Mouse (Mus musculus) forebrain, postnatal 0 days (tissue): ENCODE measurements around the gene Amigo2. TPM values are rescaled to one million over a fixed set of nuclear protein-coding genes. Genes with fewer than 3 reads are reported as not detected.

Source experiments
- ATAC-seq: fragments of 200-750 bp; cut with Nextera tagmentation; 2 replicates; pipeline ENCODE4 v1.8.0; 2017; ENCODE audit warnings: mild to moderate bottlenecking, moderate library complexity
- DNase-seq: peaks from one replicate; pipeline ENCODE4 v3.0.0-alpha.2; 2015
- H3K27ac ChIP-seq: fragments of 300-500 bp; sonication (generic); 2 replicates; pipeline ENCODE4 v1.5.1; 2014; ENCODE audit warnings: low read depth, mild to moderate bottlenecking, antibody characterized with exemption, low read length, moderate library complexity, mixed read lengths
- H3K27me3 ChIP-seq: fragments of 300-500 bp; sonication (generic); 2 replicates; pipeline ENCODE4 v1.6.1; 2014; ENCODE audit warnings: mild to moderate bottlenecking, low read length, mixed read lengths; ENCODE audit not compliant: insufficient read depth
- H3K36me3 ChIP-seq: fragments of 300-500 bp; sonication (generic); 2 replicates; pipeline ENCODE4 v1.6.1; 2014; ENCODE audit warnings: mild to moderate bottlenecking, moderate library complexity; ENCODE audit not compliant: insufficient read depth
- H3K4me1 ChIP-seq: fragments of 300-500 bp; sonication (generic); 2 replicates; pipeline ENCODE4 v1.6.1; 2014; ENCODE audit warnings: antibody characterized with exemption; ENCODE audit not compliant: insufficient read depth
- H3K4me2 ChIP-seq: fragments of 300-500 bp; sonication (generic); 2 replicates; pipeline ENCODE4 v1.6.1; 2014; ENCODE audit warnings: low read depth, mild to moderate bottlenecking, moderate library complexity
- H3K4me3 ChIP-seq: fragments of 300-500 bp; sonication (generic); 2 replicates; pipeline ENCODE4 v1.5.1; 2014; ENCODE audit warnings: low read depth, low read length, mixed read lengths
- H3K9ac ChIP-seq: fragments of 300-500 bp; sonication (generic); 2 replicates; pipeline ENCODE4 v1.6.1; 2014; ENCODE audit warnings: mild to moderate bottlenecking
- H3K9me3 ChIP-seq: fragments of 300-500 bp; sonication (generic); 2 replicates; pipeline ENCODE4 v1.6.1; 2016; ENCODE audit warnings: low read length
- CTCF ChIP-seq: sonication (generic); IDR thresholded peaks from 2 replicates; pipeline ENCODE4 v1.5.1; 2016; ENCODE audit warnings: antibody characterized with exemption, control low read depth, low read depth
- WGBS: fragments of 180-500 bp; shearing (Covaris S2); extraction: QIAGEN DNeasy Blood & Tissue Kit; methylation state at CpG from one replicate; pipeline ENCODE4 v1.1.7; 2014; 5-methylcytosine and 5-hydroxymethylcytosine counted together
- polyA plus RNA-seq: library from polyadenylated mRNA; unstranded; fragments of >200 nt; fragmentation: Nextera tagmentation; extraction: Ambion mirVana; gene quantifications from 2 replicates; pipeline ENCODE4 v1.2.1, GENCODE M21; 2015
- total RNA-seq: library from RNA; depleted of rRNA; stranded (reverse); fragments of >200 nt; gene quantifications from 2 replicates; pipeline ENCODE4 v1.2.3, GENCODE M21; 2014; rRNA removed

The Amigo2 gene
- total and polyA plus RNA-seq, 2 experiments from 2014 or later = 8.7 to 15.7 TPM

GRCm38 (mm10) chr15:97196644-97197043 lies 50.4 kb downstream of the Amigo2 start:
- H3K4me3 ChIP-seq = no peak overlapping the region

GRCm38 (mm10) chr15:97195628-97196027 lies 51.5 kb downstream of the Amigo2 start:
- 0% methylated on average over 1 of the region's 1 CpGs for WGBS
- ATAC-seq = peak; percentile 60

More at GRCm38 (mm10) chr15:97196644-97197043, 50.4 kb downstream of the Amigo2 start:
- H3K27ac ChIP-seq = no peak overlapping the region
- H3K9ac ChIP-seq = no peak overlapping the region
- no peak for ATAC-seq
- H3K9me3 ChIP-seq = no peaks in the 10 kb centered on the region
- no peaks in the 10 kb centered on the region for H3K4me1 ChIP-seq
- DNase-seq = no peak
- whole genome bisulfite sequencing = 56% methylated on average over 7 of the region's 7 CpGs
- no peaks in the 10 kb centered on the region for H3K36me3 ChIP-seq
- H3K4me2 ChIP-seq = no peak overlapping the region
- H3K27me3 ChIP-seq = no peaks in the 10 kb centered on the region
- TF ChIP-seq CTCF = no peak

More at GRCm38 (mm10) chr15:97195628-97196027, 51.5 kb downstream of the Amigo2 start:
- peak; percentile 87 for DNase-seq
- TF ChIP-seq CTCF = peak; percentile 78
- no peak overlapping the region for H3K9ac ChIP-seq
- no peaks in the 10 kb centered on the region for H3K9me3 ChIP-seq
- no peaks in the 10 kb centered on the region for H3K4me1 ChIP-seq
- no peaks in the 10 kb centered on the region for H3K27me3 ChIP-seq
- H3K27ac ChIP-seq = no peak overlapping the region
- no peaks in the 10 kb centered on the region for H3K36me3 ChIP-seq
- no peak overlapping the region for H3K4me3 ChIP-seq
- no peak overlapping the region for H3K4me2 ChIP-seq

Other genes with a start within 250 kb of the Amigo2 start
- gene Slc38a4, start 191.3 kb downstream of the Amigo2 start, total RNA-seq = 4.2 and 4.4 TPM in 2 replicates
- gene Slc38a4, start 191.3 kb downstream of the Amigo2 start, polyA plus RNA-seq = 2.8 TPM in 2 replicates
- 4.8 and 6.9 TPM in 2 replicates for gene Pced1b, start 180 bp downstream of the Amigo2 start, total RNA-seq
- 4.4 and 5.4 TPM in 2 replicates for gene Pced1b, start 180 bp downstream of the Amigo2 start, polyA plus RNA-seq